Mouse (Mus musculus) liver, adult 2 months (tissue): Measurements from ENCODE around the gene Slu7.

ENCODE experiments used
- CTCF ChIP-seq: fragments of 200-500 bp; IDR thresholded peaks from 2 replicates; pipeline ENCODE4 v1.5.1; 2011; ENCODE audit warnings: low read depth, low read length, control low read depth
- POLR2A ChIP-seq: fragments of 200-500 bp; IDR thresholded peaks from 2 replicates; pipeline ENCODE4 v1.6.1; 2011; ENCODE audit warnings: low read length, control low read depth; ENCODE audit not compliant: insufficient read depth; ENCODE audit errors: extremely low read depth

DNA sequence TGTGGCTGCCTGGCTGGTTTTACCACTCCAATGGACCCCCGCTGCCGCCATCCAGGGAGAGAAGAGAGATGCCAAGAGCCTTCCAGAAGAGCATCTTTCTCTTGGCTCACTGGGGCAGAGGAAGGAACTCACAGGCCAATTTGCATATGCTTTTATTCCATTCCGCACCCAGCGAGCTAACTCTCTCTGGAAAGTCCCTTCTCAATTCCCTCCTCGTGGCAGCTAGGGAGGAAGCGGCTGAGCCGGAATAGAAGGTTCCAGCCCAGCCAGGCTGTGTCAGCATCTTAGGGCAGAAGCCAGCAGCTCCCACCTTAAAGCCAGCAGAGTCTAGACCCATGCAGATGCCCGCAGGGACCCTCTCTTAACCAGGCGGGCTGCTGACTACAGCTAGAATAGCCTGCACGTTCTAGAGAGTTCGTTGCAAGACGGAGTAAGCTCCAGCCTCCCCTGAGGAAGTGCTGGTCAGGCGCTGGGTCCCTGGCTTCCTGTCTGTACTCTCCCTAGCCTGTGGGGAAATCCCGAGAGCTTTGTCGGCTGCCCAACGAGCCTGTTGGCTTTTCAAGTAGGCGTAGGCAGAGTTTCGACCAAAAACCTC lies 48.4 kb upstream of the Slu7 start:
- no peak for TF ChIP-seq CTCF
- TF ChIP-seq POLR2A: no peak
